Mouse (Mus musculus) skeletal muscle tissue, adult 2 months (tissue): ENCODE measurements around the gene Inppl1.

Experiments
- DNase-seq: peaks from one replicate; pipeline ENCODE4 v3.0.0-alpha.2; 2012; ENCODE audit warnings: low read depth, low spot score

Inppl1 gene

DNA sequence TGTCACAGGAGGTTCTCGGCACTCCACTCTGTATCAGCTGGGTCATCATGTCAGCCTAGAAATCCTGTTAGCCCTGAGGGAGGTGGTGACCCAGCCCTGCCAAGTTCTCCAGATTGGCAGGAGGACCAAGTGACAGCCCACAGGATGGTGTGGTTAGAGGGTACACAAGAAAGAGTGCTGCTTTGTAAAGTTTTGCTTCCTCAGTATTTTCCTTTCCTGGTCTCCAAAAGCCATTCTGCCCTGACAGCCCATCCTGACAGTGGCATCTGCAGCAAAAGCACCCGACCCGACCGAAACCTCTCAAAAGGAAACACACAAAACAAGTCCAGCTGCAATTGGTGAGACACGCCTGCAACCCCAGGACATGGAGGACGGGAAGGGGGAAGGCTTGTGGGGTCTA is 6.2 kb upstream of the Inppl1 start:
- DNase-seq, result no peak

DNA sequence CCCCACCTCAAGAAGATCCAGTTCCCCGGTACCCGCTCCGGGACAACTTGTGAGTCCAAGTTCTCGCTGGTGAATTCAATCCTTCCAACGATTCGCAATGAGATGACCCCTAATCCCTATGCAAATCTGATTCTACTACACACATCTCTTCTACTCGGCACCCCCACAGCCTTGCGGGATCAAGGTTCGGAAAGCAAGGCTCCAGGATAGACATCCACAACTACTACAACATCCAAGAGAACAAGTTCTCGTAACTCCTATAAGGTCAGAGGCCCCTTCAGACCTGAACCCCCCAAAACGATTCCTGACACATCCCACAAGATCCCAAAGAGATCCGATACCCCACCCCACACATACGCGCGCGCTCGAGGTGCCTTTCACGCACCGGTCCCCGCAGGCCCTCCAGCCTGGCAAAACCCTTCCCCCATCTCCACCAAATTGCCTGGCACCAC is 849 bp downstream of the Inppl1 start:
- DNase-seq, result no peak

DNA sequence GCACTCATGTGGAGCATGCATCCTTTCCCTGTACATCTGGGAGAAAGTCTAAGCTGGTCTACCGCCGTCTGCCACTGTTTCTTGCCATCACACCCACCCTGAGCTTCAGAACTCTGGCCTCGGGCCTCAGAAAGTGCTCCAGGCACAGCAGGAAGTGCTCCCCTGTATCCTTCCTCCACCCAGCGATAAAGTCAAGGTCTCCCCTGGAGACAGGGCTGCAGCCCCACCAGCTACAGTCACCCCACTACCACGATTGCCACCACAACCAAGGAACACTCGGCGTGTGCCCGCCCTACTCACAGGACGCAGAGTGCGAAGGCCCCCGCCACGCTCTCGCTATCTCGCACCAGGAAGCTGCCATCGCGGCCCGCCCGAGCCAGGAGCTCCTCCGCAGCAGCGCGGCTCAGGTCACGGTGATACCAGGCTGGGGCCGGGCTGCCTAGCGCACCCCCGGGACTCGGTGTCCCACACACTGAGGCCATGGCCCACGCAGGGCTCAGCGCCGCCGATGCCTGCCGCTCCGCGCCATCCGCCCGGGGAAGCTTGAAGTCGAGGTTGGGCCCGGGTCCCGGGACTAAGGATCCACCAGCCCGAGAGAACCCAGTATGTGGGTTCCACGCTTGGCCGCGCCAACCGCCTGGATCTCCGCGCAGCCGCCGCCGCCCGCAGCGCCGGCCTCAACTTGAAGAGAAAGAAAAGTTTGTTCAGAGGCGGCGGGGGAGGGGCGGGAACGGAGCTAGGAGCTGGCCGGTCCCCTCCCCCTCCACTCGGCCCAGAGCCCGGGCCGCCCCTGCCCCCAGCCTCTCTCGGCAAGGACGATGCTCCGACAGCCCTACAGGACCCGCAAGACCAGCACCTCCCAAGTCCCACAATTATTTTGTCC is 1.5 kb downstream of the Inppl1 start:
- DNase-seq, result no peak

DNA sequence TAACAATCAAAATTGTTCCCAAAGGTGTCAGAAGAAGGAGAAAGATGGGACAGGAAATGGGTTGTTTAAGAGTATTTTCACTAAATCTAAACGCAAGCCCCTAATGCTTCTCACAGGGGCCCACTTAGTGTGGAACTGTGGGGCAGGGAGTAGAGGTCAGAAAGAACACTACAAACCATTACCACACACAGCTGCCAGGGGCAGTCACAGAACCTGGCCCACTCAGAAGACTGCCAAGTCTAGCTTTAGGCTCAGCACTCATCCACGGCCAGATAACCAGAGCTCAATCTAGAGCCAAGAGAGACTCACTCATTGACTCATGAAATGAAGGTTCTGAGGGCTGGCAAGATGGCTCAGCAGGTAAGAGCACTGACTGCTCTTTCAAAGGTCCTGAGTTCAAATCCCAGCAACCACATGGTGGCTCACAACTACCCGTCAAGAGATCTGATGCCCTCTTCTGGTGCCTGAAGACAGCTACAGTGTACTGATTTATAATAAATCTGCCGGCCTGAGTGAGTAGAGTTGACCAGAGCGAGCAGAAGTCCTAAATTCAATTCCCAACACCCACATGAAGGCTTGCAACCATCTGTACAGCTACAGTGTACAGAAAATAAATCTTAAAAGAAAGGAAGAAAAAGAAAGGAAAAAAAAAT is 2.4 kb downstream of the Inppl1 start:
- no peak for DNase-seq

DNA sequence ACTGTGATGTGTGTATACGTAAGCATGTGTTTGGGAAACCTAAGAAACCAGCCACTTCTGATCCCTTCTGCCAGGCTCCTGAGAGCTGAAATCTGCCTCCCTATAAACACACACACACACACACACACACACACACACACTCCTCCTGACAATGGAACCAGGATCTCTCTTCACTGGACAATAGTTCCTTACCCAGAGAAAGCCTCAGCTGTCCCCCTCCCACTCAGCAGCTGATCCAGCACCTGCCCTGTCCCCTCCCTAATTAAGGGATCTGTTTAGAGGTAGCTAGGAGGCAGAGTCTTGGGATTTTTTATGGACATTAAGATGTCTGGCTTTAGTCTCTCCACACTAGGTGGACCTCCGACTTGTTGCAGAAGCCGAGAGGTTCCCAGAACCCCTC is 3.1 kb downstream of the Inppl1 start:
- no peak for DNase-seq

DNA sequence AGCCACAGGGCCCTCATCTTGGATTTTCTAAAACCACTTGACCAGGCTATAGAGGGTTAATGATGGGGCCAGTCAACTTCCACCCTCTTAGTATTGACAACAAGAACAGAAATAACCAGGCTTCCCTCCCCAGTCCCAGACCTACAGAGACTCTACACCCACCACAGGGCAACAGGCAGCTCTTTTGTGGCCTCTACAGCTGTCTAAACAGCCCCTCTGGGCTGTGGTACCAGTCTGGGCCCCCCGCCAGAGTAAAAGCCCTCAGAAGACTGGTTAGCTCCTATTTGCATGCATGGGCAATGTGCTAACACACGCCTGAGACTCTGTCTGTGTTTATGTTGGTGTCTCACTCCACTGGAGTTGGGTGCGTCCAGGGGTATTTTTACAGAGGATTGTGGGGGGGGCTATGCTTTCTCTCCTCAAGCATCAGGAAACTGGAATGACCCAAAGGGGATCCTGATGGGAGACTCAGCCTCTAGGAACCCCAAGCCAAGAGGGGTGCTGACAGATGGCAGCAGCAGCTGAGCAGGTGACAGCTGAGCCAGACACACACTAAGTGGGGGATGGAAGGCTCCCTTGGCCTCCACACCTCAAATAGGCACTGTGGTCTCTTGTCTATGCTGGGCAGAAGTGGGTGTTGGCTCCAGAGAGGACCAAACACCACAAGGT is 4.0 kb downstream of the Inppl1 start:
- DNase-seq, result no peak

DNA sequence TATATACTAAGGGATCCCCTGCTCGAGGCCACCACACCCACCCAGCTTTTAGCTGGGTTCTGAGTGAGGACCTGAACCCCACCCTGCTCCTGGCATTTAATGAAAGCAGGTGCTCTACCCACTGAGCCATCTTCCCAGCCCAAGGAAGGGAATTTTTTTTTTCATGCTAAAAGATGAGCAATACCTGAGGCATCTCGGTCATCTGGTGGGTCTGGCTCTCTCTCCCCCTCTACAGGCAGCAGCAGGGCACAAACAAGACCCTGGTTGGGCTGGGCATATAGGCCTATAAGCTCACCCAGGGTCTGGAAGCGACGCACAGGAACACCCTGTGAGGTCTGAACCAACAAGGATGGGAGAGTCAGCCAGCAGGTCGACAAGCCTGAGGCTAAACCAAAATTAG is 4.7 kb downstream of the Inppl1 start:
- DNase-seq, result no peak

DNA sequence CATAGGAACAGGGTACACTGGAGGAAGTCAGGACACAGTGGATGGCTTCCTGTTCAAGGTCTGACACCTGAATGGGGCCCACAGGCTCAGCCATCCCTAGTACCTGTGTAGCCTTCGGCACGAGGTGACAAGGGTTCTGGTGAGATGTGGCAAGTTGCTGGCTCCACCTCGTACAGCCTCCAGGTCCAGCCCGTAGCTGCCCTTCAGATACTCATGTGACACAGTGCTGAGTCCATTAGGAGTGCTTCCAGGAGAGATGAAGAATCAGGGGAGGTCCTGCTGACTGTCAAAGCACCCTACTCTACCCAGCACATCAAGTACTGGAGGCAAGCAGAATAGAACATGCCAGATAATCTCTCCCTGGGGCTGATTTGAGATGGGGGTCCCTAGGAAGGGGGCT is 5.7 kb downstream of the Inppl1 start:
- no peak for DNase-seq

DNA sequence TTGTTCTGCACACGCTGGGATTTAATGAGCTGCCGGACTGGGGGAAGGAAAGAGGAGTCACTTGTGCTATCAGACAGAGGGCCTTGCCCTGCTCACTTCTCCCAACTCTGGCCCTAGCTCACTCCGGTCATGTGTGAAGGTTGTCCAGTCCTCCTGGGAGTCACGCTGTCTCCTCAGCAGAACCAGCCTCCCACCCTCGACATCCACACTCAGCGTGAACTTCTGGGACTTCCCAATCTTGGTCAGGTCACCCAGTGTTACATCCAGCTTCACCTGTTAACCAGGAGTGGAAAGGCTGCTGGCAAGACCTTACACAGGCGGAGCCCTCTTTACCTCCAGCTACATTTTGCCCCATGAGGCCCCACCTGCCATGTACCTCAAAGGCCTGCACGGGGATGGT is 6.6 kb downstream of the Inppl1 start:
- no peak for DNase-seq

DNA sequence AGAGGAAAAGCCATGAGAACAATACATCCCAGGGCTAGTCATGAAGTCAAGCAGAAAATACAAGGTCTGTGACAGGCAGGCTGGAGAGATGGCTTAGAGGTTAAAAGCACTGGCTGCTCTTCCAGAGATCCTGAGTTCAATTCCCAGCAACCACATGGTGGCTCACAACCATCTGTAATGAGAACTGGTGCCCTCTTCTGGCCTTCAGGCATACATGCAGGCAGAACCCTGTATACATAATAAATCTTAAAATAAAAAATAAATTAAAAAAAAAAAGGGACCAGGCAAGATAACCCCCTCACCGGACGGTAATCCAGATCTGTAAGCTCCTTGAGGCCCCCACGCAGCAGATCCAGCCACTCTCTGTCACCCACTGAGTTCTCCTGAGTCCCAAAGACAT is 7.7 kb downstream of the Inppl1 start:
- DNase-seq, result no peak

DNA sequence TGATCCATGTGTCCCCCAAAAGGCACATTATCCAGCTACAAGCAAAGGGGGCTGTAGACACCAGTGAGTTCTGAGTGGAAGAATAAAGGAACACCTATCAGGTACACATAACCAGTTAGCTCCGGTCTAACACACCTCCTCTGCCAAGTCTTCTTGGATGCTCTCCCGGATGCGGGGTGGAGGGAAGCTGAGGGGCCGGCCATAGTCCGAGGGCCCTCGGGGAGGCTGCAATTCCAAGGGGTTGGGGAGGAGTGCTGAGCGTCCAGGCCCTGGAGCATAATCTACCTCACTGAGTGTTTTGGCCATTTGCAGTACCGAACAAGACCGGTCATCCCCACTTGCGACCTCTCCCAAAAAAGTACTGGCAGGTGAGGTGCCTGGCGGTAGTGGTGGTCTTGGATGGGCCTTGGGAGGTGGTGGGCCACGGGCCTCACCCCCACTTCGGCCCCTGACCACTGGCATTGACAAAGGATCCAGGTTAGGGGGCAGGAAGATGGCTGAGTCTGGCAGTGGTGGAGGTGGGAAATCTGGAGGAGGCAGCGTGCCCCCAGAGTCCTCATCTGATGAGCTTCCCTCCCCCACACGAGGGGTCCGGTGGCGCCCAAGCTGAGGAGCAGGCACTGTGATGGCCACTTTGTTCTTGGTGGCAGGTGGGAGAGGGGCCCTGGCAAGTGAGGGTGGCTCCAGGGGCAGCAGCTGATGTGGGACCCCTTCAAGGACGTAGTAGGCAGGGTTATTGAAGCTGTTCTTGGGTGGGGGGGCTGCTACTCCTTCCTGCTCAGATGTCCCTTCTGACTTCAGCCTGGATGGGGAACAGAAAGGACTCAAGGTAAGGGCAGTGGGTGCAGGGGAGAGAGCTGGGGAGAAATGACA is 14.0 kb downstream of the Inppl1 start:
- DNase-seq, result no peak

DNA sequence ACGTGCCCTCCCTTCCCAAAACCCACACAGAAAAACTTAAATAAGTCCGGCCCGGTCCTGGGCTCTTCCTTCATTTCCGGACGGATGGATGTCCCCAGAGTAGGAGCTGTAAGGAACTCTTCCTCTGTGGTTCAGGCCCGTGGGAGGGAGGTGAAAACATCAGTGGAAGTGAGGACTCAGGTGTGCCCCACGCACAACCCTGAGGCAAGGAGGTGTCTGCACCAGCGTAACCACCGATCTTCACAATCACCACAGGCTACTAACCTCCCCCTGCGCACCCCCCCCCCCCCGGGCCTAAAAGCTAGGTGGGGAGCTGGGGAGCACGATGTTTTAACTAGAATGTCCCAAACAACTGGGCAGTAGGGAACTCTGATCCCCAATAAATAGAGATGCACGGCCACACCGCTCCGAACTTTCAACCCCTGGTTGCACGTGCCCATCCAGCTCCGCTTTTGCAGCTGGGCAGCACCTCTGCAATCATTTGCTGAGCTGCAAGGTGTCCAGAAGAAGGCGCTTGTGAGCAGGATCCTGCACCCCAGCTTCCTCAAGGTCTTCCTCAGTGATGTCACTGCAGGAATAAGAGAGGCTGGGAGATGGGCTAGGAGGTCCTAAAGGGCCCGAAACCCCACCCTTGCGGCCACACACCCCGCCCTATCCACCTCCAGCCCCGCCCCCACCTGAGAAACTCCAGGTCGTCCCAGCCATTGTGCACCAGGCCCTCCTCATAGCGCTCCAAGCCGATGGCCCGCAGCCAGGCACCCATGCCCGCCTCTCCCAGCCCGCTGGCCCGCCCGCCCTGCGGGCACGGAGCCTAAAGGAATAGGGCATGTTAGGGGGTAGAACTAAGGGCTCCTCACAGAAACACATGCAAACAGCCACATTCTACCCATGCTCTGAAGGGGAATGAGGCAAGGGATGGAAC is 14.9 kb downstream of the Inppl1 start:
- no peak for DNase-seq

DNA sequence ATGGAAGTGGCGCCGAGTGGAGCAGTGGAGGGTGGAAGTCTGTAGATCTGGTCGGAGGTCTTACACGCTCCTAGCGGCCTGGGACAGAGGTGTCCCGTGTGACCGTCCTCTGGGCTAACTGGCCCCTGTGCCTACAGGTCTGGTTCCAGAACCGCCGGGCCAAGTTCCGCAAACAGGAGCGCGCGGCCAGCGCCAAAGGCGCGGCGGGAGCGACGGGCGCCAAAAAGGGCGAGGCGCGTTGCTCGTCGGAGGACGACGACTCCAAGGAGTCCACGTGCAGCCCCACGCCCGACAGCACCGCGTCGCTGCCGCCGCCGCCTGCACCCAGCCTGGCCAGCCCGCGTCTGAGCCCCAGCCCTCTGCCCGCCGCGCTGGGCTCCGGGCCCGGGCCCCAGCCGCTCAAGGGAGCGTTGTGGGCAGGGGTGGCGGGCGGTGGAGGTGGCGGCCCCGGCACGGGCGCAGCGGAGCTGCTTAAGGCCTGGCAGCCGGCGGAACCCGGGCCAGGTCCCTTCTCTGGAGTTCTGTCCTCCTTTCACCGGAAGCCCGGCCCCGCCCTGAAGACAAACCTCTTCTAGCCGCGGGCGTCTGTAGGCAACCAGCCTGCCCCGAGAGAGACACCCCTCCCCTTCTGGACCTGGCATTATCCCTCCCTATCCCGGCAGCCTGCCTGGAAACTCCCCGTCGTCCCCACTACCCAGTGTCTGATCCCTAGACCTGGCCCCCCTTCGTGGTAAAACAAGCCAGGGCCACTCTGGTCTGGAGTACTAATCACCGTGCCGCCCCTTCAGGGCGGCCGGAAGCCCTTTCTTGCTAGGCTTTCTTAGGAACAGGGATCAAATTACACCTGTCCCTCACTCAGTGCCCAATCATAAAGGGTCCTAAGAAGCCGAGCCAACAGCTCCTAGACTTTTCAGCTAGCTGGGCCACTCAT is 16.2 kb downstream of the Inppl1 start:
- DNase-seq, result no peak

DNA sequence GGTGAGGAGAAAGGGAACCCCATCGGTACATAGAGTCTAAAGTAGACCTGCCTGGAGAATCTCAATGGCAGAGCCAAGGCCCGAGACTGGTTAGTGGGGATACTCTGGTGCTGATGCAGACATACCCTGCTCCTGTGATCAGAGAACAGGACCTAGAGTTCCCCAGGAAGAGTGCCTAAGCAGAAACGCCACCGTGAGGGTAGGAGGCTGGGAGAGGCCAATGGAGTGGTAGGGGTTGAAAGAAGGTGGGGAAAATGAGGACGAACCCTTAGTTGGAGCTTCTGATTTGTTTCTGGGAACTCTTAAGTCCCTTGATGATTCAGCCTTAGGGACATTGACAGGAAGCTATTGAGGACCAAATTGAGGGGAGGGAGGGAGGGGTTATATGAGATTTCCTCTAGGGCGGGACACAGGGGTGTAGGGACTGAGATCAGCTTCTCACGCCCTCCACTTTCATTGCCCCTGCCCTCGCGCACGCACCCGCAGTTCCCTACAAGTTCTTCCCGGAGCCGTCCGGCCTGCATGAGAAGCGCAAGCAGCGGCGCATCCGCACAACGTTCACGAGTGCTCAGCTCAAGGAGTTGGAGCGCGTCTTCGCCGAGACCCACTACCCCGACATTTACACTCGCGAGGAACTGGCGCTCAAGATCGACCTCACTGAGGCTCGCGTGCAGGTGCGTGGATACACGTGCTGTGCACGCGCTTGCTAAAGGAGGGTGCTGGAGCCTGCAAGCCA is 17.6 kb downstream of the Inppl1 start:
- DNase-seq, result no peak

DNA sequence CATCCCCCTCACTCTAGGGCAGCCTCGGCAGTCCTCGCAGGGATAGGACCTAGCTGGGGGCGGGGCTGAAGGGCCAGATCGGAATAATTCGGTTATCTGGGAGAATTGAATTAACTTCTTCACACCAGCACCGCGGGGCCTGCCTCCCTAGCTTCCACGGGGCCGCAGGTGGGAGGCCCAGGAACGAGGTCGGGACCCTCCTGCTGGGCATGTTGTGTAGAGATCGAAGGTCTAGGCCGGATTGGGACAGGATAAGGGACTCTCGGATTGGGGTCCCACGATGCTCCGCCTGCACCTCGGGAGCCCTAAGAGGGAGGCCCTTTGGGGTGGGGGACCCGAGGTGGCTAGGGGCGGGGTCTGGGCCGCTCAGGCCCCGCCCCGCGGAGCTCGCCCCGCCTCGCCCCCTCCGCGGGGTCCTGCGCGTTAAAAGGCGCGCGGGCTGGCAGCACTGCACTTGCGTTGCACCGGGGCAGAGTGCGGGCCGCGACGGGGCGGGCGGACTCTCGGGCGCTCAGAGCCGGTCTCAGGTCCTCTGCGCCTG is 20.1 kb downstream of the Inppl1 start, which contains the start of gene Phox2a:
TSS of gene Phox2a (plus strand) at position 453 of the 541 bp plus-strand sequence.
- no peak for DNase-seq

DNA sequence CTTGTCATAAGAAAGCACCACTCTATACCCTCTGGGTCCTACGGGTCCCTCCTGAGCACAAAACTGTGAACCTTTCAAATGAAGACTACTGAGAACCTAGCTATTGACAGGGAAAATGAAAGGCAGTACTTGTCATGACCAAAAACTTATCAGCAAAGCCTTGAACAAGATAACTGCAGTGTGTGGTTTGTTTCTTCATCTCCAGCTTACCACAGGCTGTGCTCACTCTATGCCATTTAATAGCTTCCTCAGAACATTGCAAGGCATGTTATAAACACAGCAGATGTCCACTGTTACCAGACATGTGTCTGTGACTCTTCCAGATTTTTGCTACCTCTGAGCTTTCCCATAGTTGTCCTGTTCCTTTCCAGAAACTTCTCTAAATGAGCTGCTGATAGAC is 61.0 kb downstream of the Inppl1 start:
- no peak for DNase-seq

DNA sequence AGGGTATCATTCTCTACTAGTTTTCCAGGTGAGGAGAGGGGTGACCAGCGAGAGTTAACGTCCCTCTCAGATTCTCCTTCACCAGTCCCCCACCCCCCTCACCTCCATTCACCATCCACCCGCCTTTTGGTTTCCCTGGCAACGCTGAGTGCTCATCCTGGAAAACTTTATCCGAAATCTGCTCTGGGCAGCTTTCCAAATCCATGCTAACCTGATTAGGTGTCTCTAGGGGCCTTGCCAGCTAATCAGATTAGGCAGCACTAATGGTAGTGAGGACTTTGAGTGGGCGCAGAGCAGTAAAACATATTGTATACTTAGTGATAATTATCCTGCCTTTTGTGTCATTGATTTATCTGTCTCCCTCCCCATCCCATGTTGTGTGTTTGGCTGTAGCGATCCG is 65.3 kb downstream of the Inppl1 start:
- DNase-seq, result no peak
